Mouse (Mus musculus): ENCODE data around the gene Ifitm1.

Ifitm1 gene

DNA sequence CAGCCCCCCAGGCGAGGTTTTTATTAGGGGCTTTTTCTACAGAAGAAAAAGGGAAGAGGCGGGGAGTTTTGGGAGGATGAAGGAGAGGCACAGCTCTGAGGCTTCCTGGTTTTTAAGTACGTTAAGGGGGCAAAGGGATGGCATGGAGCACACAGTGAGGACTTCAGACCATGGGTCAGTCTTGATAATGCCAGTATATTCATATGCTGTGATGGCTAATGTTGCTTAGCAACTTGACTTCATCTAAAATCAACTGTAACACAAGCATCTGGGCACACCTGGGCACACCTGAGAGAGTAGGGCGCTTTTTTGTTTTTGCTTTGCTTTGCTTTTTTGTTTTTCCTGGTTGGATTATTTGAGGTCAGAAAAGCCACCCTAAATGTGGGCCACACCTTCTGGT lies at the start of gene Ifitm1:
TSS of gene Ifitm1 (plus strand) at position 301 of the 400 bp plus-strand sequence.
- no peak for DNase-seq (ENCODE audit: low spot score)

DNA sequence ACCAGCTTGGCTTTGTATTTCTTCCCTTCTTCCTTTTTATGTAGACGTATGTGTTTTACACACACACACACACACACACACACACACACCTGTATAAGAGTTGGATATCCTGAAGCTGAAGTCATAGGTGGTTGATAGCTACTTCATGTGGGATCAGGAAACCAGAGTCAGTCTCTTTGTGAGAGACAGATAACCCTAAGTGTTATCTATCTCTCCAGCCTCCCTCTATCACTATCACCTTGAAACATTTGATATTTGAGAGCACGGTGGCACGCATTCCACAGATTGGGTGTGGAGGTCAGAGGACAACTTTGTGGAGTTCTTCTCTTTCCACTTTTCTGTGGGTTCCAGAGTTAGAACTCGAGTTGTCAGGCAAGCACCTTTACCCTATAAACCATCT lies 47.1 kb upstream of the Ifitm1 start:
- no peak for DNase-seq (ENCODE audit: low spot score)

DNA sequence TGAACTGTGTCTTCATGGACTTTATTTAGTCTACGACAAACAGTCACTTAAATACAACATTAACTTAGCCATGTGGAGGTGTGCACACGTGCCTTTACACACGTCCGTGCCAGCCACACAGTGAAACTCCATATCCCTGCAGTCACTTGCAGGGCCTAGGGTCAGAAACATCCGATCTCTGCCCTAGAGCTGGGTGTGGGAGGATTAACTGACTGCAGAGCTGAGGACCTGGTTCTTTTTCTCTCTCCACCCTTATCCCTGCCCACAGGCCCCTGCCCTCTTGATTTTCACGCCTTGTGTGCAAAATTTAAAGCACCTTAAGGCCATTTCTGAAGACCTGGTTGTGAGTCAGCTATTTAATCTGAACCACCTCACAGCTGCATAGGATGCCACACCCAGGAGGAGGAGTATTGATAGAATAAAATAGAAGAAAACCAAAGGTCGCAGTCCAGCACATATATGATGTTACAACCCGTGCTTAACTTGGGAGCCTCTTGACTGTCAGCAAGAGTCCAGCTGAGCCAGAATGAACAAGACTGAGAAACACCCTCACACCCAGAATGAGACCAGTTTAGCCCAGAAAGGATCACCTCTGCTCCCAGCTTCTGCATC lies 46.5 kb upstream of the Ifitm1 start, which contains the start of gene Nlrp6:
TSS of gene Nlrp6 (plus strand) at position 485 of the 612 bp plus-strand sequence.
- no peak for DNase-seq (ENCODE audit: low spot score)

DNA sequence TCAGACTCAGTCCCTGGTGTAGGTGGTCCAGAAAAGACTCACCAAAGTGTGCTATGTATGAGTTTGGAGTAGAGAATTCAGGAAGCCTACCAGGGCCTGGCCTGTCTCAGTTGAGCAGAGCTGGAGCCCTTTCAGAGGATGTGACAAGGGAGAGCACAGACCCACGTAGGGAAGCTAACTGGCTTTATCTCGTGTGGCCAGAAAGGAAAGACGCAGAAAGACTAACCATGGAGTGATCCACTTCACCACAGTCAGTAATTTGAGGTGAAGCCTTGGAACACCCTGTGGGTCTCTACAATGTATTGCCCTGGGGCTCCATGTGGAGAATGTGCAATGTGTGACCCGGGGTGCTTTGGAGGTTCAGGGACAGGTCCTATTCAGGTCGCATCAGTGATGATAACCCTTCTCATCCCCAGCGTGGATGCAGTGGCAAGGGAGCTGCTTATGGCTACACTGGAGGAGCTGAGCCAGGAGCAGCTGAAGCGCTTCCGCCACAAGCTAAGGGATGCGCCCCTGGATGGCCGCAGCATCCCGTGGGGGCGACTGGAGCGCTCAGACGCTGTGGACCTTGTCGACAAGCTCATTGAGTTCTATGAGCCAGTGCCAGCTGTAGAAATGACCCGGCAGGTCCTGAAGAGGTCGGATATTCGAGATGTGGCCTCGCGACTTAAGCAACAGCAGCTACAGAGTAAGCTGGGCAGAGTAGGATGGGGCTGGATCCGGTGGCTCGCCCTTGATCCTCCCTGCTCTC lies 45.6 kb upstream of the Ifitm1 start:
- no peak for DNase-seq (ENCODE audit: low spot score)

DNA sequence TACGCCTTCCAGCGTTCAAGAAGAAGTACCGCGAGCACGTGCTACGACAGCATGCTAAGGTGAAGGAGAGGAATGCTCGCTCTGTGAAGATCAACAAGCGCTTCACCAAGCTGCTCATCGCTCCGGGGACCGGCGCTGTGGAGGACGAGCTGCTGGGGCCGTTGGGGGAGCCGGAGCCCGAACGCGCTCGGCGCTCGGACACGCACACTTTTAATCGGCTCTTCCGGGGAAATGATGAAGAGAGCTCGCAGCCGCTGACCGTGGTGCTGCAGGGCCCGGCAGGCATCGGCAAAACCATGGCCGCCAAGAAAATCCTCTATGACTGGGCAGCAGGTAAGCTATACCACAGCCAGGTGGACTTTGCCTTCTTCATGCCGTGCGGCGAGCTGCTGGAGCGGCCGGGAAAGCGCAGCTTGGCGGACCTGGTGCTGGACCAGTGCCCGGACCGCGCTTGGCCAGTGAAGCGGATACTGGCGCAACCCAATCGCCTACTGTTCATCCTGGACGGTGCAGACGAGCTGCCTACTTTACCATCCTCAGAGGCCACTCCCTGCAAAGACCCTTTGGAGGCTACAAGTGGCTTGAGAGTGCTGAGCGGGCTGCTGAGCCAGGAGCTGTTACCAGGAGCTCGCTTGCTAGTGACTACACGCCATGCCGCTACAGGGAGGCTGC lies 44.5 kb upstream of the Ifitm1 start:
- DNase-seq (ENCODE audit: low spot score), result no peak

DNA sequence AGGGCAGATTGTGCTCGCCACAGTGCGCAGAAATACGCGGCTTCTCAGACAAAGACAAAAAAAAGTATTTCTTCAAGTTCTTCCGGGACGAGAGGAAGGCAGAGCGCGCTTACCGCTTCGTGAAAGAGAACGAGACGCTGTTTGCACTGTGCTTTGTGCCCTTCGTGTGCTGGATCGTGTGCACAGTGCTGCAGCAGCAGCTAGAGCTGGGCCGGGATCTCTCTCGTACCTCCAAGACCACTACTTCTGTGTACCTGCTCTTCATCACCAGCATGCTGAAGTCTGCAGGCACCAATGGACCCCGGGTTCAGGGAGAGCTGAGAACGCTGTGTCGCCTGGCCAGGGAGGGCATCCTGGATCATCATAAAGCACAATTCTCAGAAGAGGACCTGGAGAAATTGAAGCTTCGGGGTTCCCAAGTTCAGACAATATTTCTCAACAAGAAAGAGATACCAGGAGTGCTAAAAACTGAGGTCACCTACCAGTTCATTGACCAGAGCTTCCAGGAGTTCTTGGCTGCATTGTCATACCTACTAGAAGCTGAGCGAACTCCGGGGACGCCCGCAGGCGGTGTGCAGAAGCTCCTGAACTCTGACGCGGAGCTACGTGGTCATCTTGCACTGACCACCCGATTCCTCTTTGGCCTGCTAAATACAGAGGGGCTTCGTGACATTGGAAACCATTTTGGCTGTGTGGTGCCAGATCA lies 43.8 kb upstream of the Ifitm1 start:
- no peak for DNase-seq (ENCODE audit: low spot score)

DNA sequence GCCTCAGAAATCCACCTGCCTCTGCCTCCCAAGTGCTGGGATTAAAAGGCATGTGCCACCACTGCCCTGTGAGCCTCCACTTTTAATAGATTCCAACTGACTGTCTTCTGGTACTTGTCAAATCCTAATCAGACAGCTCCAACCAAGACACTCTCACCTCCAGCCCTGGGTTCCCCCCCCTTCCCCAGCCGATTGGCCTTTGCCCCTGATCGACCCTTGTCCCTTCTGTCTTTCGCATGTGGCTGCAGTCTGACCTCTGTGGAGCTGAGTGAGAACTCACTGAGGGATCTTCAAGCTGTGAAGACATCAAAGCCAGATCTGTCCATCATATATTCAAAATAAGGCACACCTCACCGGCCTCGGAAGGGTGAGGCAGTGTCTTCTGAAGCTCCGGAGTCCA lies 39.8 kb upstream of the Ifitm1 start:
- no peak for DNase-seq (ENCODE audit: low spot score)

DNA sequence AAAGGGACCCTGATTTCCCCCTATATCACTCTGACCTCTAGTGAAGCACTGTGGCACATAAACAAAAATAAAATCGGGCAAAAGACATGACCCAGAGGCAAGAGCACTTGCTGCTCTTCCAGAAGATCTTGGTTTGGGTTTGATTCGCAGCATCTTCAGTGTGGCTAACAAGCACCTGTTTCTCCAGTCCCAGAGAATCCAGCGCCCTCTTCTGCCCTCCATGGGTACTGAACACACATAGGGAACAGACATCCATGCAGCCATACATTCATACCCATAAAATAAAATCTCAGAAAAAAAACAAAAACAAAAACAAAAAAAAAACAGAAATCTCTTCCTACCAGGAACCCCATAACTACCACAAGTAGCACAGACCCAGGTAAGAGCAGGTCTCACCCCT lies 28.6 kb upstream of the Ifitm1 start:
- no peak for DNase-seq (ENCODE audit: low spot score)

DNA sequence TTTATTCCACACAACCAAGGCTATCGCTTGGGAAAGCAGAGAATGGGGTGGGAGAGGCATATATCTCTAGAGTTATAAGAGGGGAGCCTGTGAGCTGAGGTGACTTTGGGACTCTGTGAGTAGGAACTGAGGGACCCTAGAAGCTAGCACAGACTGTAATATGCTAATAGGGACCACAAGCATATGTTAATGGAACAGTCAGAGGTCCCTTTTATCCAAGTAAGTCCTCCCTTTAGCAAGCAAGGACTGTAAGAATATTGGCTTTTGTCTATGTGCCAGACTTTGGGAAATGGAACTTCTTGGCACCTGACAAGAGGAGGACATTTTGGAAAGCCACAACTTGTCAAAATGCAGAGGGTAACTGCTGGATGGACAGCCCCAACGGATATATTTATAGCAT lies 28.1 kb upstream of the Ifitm1 start:
- DNase-seq (ENCODE audit: low spot score), result no peak

DNA sequence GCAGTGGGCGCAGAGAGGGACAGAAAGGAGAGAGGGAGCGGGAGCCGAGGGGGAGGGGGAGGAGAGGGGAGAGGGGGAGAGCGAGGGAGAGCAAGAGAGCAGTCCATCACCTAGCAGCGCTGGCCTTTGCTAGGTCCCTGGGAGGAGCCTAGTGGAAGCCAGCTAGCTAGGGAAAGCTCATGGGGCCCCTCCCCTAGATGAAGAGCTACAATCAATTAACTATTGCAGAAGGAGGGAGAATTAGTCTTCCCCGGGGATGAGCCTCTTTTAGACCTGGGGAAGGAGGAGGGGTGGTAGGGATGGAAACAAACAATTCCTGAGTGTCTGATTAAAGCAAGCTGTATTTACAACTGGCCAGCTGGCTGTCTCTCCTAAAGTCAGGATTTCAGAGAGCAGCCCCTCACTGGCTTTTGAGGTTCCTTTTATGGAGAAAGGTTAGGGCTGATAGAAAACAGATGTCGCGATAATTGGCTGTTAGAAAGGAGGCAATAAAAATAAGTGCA lies 27.3 kb upstream of the Ifitm1 start:
- DNase-seq (ENCODE audit: low spot score), result no peak

DNA sequence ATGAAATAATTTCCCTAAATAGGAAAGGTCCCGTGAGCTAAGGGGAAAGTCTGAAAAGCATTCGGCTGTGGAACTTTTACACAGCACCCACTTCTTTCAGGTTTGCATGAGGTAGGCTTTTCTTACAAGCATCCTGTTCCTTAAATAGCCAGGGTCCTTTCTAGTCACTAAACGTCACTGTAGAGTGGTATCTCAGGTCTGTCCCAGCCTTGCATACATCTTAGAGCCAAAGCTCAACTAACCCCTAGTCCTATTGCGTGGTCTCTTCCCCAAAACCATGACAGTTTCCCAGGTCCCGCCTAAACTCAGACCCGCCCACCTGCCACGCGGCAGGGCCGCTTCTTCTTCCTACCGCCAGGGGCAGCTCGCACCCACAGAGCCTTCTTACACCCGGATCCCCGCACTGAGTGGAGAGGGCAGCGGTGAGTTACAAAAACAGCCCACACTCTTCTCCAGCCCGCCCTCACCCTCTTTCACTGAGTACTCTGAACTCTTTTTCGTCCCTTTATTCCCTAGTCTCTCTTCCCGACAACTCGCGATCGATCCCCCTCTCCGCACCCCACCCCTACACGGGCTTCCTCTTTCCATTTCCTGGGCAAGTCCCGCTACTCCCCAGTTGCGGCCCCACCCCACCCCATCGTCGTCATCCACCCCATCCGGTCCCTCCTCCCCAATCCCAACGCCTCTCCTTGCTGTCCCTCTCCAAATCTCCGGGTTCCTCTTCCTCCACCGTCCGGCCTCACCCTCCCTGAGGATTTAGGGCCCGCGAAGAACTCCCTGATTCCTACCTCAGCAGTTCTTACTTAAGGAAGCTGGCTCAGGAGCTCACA lies 25.6 kb upstream of the Ifitm1 start, which contains the start of gene Pgghg:
TSS of gene Pgghg (plus strand) at position 170 of the 830 bp plus-strand sequence.
- DNase-seq (ENCODE audit: low spot score), result peak; percentile 73

DNA sequence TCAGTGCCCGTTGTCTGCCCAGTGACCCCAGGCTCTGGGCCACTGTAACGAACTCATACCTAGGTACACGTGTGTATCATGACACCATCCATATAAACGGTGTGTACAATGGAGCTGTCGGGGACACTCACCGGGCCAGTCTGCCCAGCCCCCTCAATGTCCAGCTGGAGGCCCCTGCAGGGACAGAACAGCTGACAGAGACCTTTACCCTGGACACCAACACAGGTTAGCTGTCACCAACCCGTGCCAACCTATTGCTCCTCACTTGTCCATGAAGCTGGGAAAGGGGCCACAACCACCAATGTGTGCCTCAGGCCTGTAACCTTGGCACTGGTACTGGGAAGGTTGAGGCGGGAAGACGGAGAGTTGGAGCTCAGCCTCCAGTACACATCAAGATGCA lies 24.7 kb upstream of the Ifitm1 start:
- DNase-seq (ENCODE audit: low spot score), result no peak

DNA sequence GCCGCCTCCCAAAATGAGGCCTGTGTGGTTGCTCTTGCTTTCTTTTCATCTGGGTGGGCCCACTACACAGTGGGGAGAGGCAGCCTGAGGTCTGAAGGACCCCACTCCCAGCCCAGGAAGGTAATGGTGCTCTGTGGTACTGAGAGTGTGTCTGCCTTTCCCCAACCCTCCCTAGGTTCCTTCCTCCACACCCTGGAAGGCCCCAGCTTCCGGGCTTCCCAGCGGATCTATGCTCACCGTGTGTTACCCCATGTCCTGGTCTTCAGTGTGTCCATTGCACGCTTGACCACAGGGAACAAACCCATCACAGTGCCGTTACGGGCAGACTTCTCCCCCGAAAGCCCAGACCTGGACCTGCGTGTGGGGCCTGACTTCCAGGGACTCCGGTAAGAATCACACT lies 24.2 kb upstream of the Ifitm1 start:
- DNase-seq (ENCODE audit: low spot score), result no peak

DNA sequence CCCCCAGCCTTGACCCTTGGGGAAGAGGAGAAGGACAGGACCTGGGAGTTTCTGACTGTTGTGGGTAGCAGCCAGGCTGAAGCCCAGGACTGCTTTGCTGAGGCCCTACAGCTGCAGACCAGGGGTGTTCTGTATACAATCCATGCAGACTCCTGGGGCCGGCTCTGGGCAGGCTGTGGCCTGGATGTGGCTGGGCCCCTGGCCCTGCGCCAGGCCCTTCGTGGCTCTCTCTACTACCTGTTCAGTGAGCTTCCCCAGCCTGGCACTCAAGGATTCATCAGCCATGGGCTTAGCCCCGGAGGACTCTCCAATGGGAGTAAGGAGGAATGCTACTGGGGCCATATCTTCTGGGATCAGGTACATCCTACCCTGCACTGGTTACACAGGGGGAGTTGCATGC lies 23.7 kb upstream of the Ifitm1 start:
- no peak for DNase-seq (ENCODE audit: low spot score)

DNA sequence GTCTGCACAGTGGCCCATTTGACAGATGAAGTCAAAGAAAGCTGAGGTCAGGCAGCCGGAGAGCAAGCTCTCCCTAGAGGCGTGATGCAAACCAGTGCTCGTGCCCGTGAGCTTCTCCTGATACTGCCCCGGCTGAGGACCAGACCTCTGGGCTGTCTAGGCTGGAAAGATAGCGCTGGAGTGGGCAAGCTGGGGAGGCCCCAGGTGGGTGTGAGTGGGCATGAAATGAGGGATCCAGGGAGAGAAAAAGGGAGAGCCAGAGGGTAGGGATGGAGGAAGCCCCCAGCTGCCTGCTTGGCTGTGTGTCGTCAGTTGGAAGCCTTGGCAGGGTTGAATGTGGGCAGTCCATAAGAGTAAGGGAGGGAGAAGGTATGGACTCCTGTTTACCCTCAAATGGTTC lies 22.8 kb upstream of the Ifitm1 start:
- no peak for DNase-seq (ENCODE audit: low spot score)

DNA sequence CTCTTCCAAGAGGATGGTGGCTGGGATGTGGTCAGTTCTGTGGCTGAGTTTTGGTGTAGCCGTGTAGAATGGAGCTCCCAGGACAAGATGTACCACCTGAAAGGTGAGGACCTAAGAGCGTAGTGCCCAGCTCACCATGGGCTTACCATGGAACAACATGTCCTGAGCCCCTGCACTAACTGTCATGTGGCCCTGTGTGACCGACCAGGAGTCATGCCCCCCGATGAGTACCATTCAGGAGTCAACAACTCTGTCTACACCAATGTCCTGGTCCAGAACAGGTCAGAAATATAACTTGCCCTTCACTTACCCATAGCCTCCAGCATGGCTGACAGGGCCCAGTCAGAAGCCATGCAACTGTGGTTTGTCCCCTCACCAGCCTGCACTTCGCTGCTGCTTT lies 21.8 kb upstream of the Ifitm1 start:
- no peak for DNase-seq (ENCODE audit: low spot score)

DNA sequence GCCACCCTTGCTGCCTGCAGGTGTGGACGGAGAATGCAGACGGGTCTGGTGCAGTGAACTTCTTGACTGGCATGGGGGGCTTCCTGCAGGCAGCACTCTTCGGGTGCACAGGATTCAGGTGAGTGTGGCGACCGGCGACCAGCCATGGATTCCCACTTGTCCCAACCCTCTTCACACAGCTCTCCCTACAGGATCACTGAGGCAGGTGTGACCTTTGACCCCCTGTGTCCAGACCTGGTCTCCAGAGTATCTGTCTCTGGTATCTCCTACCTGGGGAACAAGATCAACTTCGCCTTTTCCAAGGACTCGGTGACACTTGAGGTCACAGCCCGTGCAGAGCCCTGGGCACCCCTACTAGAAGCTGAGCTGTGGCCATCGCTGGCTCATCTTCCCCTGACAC lies 20.7 kb upstream of the Ifitm1 start:
- DNase-seq (ENCODE audit: low spot score), result no peak

DNA sequence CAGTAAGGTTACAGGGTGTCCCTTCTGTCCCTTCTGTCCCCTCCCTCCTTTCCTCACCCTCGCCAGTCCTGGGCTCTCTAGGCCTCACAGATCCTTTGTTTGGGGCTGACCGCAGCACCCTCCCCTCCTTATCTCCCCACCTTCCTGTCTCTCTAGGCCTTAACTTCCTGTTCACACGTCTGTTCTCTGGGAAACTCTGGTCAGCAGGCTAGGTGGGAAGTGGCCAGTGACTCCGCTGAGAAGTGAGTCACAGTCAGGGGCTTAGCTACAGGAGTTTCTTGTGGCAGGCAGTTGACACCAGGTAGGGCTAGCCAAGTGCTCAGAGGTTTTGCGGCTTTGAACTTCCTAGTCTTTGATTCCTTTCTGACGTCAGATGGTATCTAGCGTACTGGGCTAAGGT lies 20.0 kb upstream of the Ifitm1 start:
- no peak for DNase-seq (ENCODE audit: low spot score)

DNA sequence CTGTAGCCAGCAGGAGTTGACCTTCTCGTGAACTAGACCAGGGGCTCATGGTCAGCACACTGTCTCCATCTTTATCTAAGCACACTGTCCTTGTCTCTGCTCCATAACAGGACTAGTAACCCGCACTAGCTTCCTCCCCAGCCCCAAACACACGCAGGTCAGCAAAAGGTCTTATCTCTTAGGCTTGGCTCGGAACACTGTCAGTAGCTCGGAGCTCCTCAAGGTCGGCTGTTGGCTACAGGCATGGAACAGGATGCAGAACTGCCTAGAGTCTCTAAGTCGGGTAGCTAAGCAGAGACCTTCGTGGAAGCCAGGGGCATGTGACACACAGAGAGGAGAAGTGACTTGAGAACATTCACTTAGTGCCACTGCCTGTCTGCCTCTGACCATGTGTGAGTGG lies 18.9 kb upstream of the Ifitm1 start:
- DNase-seq (ENCODE audit: low spot score), result no peak

DNA sequence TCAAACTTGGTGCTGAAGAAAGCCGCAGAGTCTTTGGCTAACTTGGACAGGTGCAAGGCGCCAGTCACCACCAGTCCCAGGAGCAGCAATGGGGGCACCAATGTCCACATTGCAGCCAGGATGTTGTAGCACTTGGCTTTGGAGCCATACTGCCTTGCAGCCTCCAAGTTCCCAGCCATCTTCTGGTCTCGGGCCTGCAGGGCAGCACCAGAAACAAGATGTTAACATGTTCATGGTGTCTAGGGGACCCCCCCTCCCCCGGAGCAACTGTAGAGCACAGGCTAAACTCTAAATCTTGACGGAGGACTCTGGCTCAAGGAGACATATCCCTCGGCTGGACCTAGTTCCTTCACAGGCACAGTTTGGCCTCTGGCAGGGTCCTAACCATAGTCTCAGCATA lies 17.8 kb upstream of the Ifitm1 start:
- DNase-seq (ENCODE audit: low spot score), result no peak

DNA sequence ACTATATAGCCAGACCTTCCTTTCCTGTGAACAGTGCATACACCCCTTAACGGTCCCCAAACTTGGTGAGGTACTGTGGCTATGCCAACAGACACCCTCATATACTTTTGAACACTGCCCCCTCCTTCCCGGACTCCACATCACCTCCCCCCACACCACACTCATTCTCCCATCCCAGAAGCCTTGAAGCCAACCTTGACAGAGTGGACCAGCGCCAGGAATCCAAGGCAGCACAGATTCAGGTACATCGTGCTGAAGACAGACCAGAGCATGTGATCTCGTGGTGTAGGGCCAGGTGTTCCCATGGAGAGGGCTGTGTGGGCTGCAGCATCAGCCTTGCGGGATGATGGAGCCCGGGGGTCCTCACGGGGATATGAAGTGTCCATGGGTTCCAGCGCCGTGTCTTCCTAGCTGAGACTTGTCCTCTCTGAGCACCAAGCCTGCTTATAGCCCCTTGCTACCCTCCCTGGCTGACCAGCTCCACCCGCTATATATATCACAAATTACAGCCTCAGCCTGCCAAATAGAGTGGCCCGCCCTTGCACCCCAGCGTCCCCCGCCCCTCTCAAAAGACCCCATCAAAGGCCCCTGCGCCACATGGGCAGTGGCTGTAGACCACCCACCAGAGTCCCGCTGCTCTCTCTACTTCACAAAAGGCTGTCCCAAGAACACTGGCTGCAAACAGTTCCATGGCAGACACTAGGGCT lies 17.0 kb upstream of the Ifitm1 start, which contains the start of gene Ifitm5:
TSS of gene Ifitm5 (minus strand) at position 468 of the 707 bp plus-strand sequence.
- DNase-seq (ENCODE audit: low spot score), result no peak

Data from ovary, postnatal 14 days (tissue).